Mouse (Mus musculus) stomach, postnatal 0 days (tissue): ENCODE data around the gene Olig2. TPM values are rescaled to one million over a fixed set of nuclear protein-coding genes. Genes with fewer than 3 reads are reported as not detected.
"Not testable (repeated sequence)": the region's sequence is repeated elsewhere in the genome, so short reads cannot be mapped to it uniquely, and the experiment has no call there.

ENCODE experiments used
- ATAC-seq: fragments of 200-750 bp; cut with Nextera tagmentation; 2 replicates; pipeline ENCODE4 v1.8.0; 2017; ENCODE audit not compliant: low FRiP score, low TSS enrichment
- DNase-seq: peaks from one replicate; pipeline ENCODE4 v3.0.0-alpha.2; 2016; ENCODE audit warnings: low spot score
- H3K27ac ChIP-seq: fragments of 300-500 bp; sonication (generic); replicated peaks from 2 replicates; pipeline ENCODE4 v1.5.1; 2014; ENCODE audit warnings: mild to moderate bottlenecking, control low read depth
- H3K27me3 ChIP-seq: fragments of 300-500 bp; sonication (generic); 2 replicates; pipeline ENCODE4 v1.6.1; 2014; ENCODE audit warnings: low read length; ENCODE audit not compliant: control insufficient read depth, insufficient read depth
- H3K36me3 ChIP-seq: fragments of 300-500 bp; sonication (generic); 2 replicates; pipeline ENCODE4 v1.6.1; 2014; ENCODE audit warnings: low read length, mixed read lengths; ENCODE audit not compliant: control insufficient read depth, insufficient read depth
- H3K4me1 ChIP-seq: fragments of 300-500 bp; sonication (generic); replicated peaks from 2 replicates; pipeline ENCODE4 v1.6.1; 2014; ENCODE audit warnings: antibody characterized with exemption; ENCODE audit not compliant: control insufficient read depth, insufficient read depth
- H3K4me2 ChIP-seq: fragments of 300-500 bp; sonication (generic); replicated peaks from 2 replicates; pipeline ENCODE4 v1.6.1; 2014; ENCODE audit warnings: low read depth, mild to moderate bottlenecking, control low read depth, moderate library complexity
- H3K4me3 ChIP-seq: fragments of 300-500 bp; sonication (generic); 2 replicates; pipeline ENCODE4 v1.5.1; 2014; ENCODE audit warnings: low read depth, low read length, control low read depth
- H3K9ac ChIP-seq: fragments of 300-500 bp; sonication (generic); 2 replicates; pipeline ENCODE4 v1.6.1; 2014; ENCODE audit warnings: mild to moderate bottlenecking, low read length, control low read depth, mixed read lengths
- H3K9me3 ChIP-seq: fragments of 300-500 bp; sonication (generic); 2 replicates; pipeline ENCODE4 v1.6.1; 2016; ENCODE audit warnings: low read length; ENCODE audit not compliant: control insufficient read depth
- CTCF ChIP-seq: IDR thresholded peaks from 2 replicates; pipeline ENCODE4 v1.5.1; 2016; ENCODE audit warnings: antibody characterized with exemption, low read depth, mild to moderate bottlenecking, moderate library complexity
- EP300 ChIP-seq: optimal IDR thresholded peaks from 2 replicates; pipeline ENCODE3; 2016; ENCODE audit warnings: antibody characterized with exemption
- WGBS: fragments of 180-500 bp; shearing (Covaris S2); extraction: QIAGEN DNeasy Blood & Tissue Kit; methylation state at CpG from one replicate; pipeline ENCODE4 v1.1.7; 2014; 5-methylcytosine and 5-hydroxymethylcytosine counted together
- polyA plus RNA-seq: library from polyadenylated mRNA; unstranded; fragments of >200 nt; fragmentation: Nextera tagmentation; extraction: Ambion mirVana; gene quantifications from 2 replicates; pipeline ENCODE4 v1.2.1, GENCODE M21; 2015

Gene Olig2
- polyA plus RNA-seq, 1 experiment from 2014 or later, result not detected

- no peak for ATAC-seq
- H3K9ac ChIP-seq, result no peak overlapping the region
- no peaks in the 10 kb centered on the region for H3K27me3 ChIP-seq
- H3K4me2 ChIP-seq, result no peak overlapping the region
- no peaks in the 10 kb centered on the region for H3K9me3 ChIP-seq
- no peaks in the 10 kb centered on the region for H3K36me3 ChIP-seq
- no peak for DNase-seq
- no peak overlapping the region for H3K4me3 ChIP-seq
- no peak overlapping the region for H3K27ac ChIP-seq
- no peaks in the 10 kb centered on the region for H3K4me1 ChIP-seq
- no peak for TF ChIP-seq CTCF
- TF ChIP-seq EP300, result no peak
- WGBS, result 76% methylated on average over 9 of the region's 9 CpGs
Observed at GRCm38 (mm10) chr16:91246292-91246691, 21.0 kb downstream of the Olig2 start.

- H3K36me3 ChIP-seq, H3K4me2 ChIP-seq, H3K4me1 ChIP-seq, H3K27me3 ChIP-seq, H3K9me3 ChIP-seq, H3K4me3 ChIP-seq, H3K9ac ChIP-seq, H3K27ac ChIP-seq: not testable (repeated sequence)
- WGBS, result 10% methylated on average over 22 of the region's 28 CpGs
- peak; percentile 24 for DNase-seq
- peak; percentile 75 for ATAC-seq
Observed at GRCm38 (mm10) chr16:91255419-91256164, 30.3 kb downstream of the Olig2 start.

GRCm38 (mm10) chr16:91258956-91259355, 33.7 kb downstream of the Olig2 start:
- no peak overlapping the region for H3K4me3 ChIP-seq
- H3K9me3 ChIP-seq, result no peaks in the 10 kb centered on the region
- no peaks in the 10 kb centered on the region for H3K4me1 ChIP-seq
- ATAC-seq (no peak), DNase-seq (no peak)
- TF ChIP-seq CTCF (no peak), EP300 (no peak)
- H3K9ac ChIP-seq, result no peak overlapping the region
- H3K4me2 ChIP-seq, result no peak overlapping the region
- WGBS, result 49% methylated on average over 3 of the region's 3 CpGs
- H3K36me3 ChIP-seq, result no peaks in the 10 kb centered on the region
- no peaks in the 10 kb centered on the region for H3K27me3 ChIP-seq
- no peak overlapping the region for H3K27ac ChIP-seq

GRCm38 (mm10) chr16:91260861-91261260, 35.6 kb downstream of the Olig2 start:
- 89% methylated on average over 3 of the region's 3 CpGs for WGBS
- no peak for DNase-seq
- no peak for TF ChIP-seq EP300
- TF ChIP-seq CTCF, result no peak
- no peak for ATAC-seq
- Histone ChIP-seq H3K4me2 (no peak overlapping the region), H3K9me3 (no peaks in the 10 kb centered on the region), H3K27ac (no peak overlapping the region), H3K9ac (no peak overlapping the region), H3K4me3 (no peak overlapping the region), H3K4me1 (no peaks in the 10 kb centered on the region), H3K27me3 (no peaks in the 10 kb centered on the region), H3K36me3 (no peaks in the 10 kb centered on the region)

- TF ChIP-seq EP300, result no peak
- TF ChIP-seq CTCF, result no peak
- Histone ChIP-seq H3K9me3 (no peaks in the 10 kb centered on the region), H3K27me3 (no peaks in the 10 kb centered on the region), H3K9ac (no peak overlapping the region), H3K27ac (0 out of 2 replicates have a peak overlapping the region, but pooled peaks have one; percentile 13), H3K4me2 (no peak overlapping the region), H3K36me3 (no peaks in the 10 kb centered on the region), H3K4me1 (no peaks in the 10 kb centered on the region), H3K4me3 (no peak overlapping the region)
- 33% methylated on average over 12 of the region's 12 CpGs for WGBS
- ATAC-seq (no peak), DNase-seq (no peak)
Observed at GRCm38 (mm10) chr16:91262467-91263220, 37.4 kb downstream of the Olig2 start.

- ATAC-seq, result no peak
- TF ChIP-seq EP300 (no peak), CTCF (no peak)
Observed at GRCm38 (mm10) chr16:91265972-91266371, 40.7 kb downstream of the Olig2 start.

More at GRCm38 (mm10) chr16:91265972-91266371, 40.7 kb downstream of the Olig2 start:
- Histone ChIP-seq H3K27ac (no peak overlapping the region), H3K4me2 (no peak overlapping the region), H3K4me1 (no peaks in the 10 kb centered on the region; the same call in 1 of the 2 replicates), H3K27me3 (peaks cover 28% of the 10 kb centered on the region), H3K36me3 (no peaks in the 10 kb centered on the region), H3K9ac (no peak overlapping the region), H3K9me3 (no peaks in the 10 kb centered on the region), H3K4me3 (no peak overlapping the region)
- no peak for DNase-seq
- 79% methylated on average over 6 of the region's 6 CpGs for WGBS
